Mouse (Mus musculus) C2C12 (cell line): ENCODE measurements around the gene Ncam1. TPM values are rescaled to one million over a fixed set of nuclear protein-coding genes. Genes with fewer than 3 reads are reported as not detected.

Experiments used
- H3K27me3 ChIP-seq: one replicate; pipeline ENCODE4 v1.6.1; 2011; ENCODE audit not compliant: control insufficient read depth, insufficient read depth, insufficient read length
- H3K36me3 ChIP-seq: one replicate; pipeline ENCODE4 v1.6.1; 2011; ENCODE audit not compliant: control insufficient read depth, insufficient read depth
- H3K4me3 ChIP-seq: one replicate; pipeline ENCODE4 v1.5.1; 2011; ENCODE audit warnings: mild to moderate bottlenecking, control low read depth; ENCODE audit not compliant: poor library complexity, insufficient read depth, severe bottlenecking
- H3K79me2 ChIP-seq: one replicate; pipeline ENCODE4 v1.6.1; 2011; ENCODE audit not compliant: control insufficient read depth, insufficient read depth
- H3K79me3 ChIP-seq: one replicate; pipeline ENCODE4 v1.6.1; 2011; ENCODE audit warnings: low read depth, control low read depth
- H3ac ChIP-seq: one replicate; pipeline ENCODE3; 2011; ENCODE audit warnings: low read depth; ENCODE audit not compliant: control insufficient read depth, insufficient read length
- CEBPB ChIP-seq: IDR thresholded peaks from one replicate; pipeline ENCODE4 v1.6.1; 2011; ENCODE audit warnings: low read depth, mild to moderate bottlenecking, control low read depth, moderate library complexity
- CTCF ChIP-seq: IDR thresholded peaks from one replicate; pipeline ENCODE4 v1.5.1; 2011; ENCODE audit not compliant: control insufficient read depth, insufficient read depth, insufficient read length
- FOSL1 ChIP-seq: IDR thresholded peaks from one replicate; pipeline ENCODE4 v1.8.0; 2011; ENCODE audit warnings: mild to moderate bottlenecking, low read length; ENCODE audit not compliant: poor library complexity, insufficient read depth, severe bottlenecking
- MAX ChIP-seq: IDR thresholded peaks from one replicate; pipeline ENCODE4 v1.6.1; 2011; ENCODE audit warnings: mild to moderate bottlenecking, control low read depth
- MYOD1 ChIP-seq: IDR thresholded peaks from one replicate; pipeline ENCODE4 v1.6.1; 2011; ENCODE audit warnings: low read depth; ENCODE audit not compliant: control insufficient read depth, insufficient read length
- MYOG ChIP-seq: IDR thresholded peaks from one replicate; pipeline ENCODE4 v1.6.1; 2011; ENCODE audit not compliant: control insufficient read depth, insufficient read length; ENCODE audit errors: extremely low read depth
- USF1 ChIP-seq: IDR thresholded peaks from one replicate; pipeline ENCODE4 v1.6.1; 2011; ENCODE audit warnings: low read depth, mild to moderate bottlenecking, control low read depth, moderate library complexity
- polyA plus RNA-seq: library from polyadenylated mRNA; unstranded; fragments of >200 nt; fragmentation: generic; extraction: Trizol; gene quantifications from one replicate; pipeline ENCODE4 v1.2.1, GENCODE M21; 2012; ENCODE audit warnings: missing spikeins

The Ncam1 gene
- polyA plus RNA-seq, 1 experiment, result 41.5 TPM

DNA sequence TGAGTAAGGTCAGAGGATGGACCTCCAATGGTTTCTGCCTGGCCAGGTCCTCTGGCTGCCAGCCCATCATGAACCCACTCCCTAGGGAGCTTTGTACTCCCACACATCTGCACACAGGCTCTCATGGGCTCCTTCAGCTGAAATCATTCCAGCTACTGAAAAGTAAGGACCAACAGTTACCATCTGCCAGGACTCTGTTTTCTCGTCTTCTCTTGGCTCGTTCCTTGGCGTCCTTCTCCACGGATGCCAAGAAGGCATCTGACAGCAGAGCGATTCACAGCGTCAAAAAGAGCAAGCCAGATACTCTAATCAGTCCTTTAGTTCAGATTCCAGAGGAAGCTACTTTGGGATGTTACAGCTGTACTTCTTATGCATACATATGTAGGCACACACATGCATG is 327.8 kb downstream of the Ncam1 start:
- Histone ChIP-seq H3K4me3 (no peak overlapping the region), H3K79me2 (no peaks in the 10 kb centered on the region), H3K36me3 (no peaks in the 10 kb centered on the region), H3K27me3 (no peaks in the 10 kb centered on the region), H3ac (no peak overlapping the region), H3K79me3 (no peaks in the 10 kb centered on the region)
- no peak for TF ChIP-seq MYOD1
- no peak for TF ChIP-seq MYOG
- TF ChIP-seq CTCF, result no peak
- no peak for TF ChIP-seq CEBPB
- no peak for TF ChIP-seq MAX
- no peak for TF ChIP-seq FOSL1
- no peak for TF ChIP-seq USF1

DNA sequence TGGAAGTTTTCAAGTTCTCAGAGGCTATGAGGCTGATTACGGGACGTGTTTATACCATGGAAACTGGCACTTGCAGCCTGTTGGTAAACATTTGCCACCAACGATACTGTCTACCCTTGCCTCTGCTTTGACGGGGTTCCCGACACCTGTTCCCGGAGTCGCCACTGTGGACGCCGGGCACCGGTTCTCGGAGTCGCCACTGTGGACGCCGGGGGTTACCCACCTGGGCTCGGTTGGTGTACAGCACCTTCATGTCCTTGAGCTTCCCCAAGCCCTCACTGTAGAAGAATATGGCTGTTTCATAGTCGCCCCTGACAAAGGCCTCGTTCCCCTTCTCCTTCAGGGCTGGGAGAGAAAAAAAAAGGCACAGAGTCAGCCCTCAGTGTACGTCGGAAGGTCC is 328.7 kb downstream of the Ncam1 start:
- Histone ChIP-seq H3K79me2 (no peaks in the 10 kb centered on the region), H3K4me3 (no peak overlapping the region), H3K36me3 (no peaks in the 10 kb centered on the region), H3K27me3 (no peaks in the 10 kb centered on the region), H3ac (no peak overlapping the region), H3K79me3 (no peaks in the 10 kb centered on the region)
- TF ChIP-seq MYOG (no peak), CTCF (no peak), USF1 (no peak), FOSL1 (no peak), CEBPB (no peak), MYOD1 (no peak), MAX (no peak)

DNA sequence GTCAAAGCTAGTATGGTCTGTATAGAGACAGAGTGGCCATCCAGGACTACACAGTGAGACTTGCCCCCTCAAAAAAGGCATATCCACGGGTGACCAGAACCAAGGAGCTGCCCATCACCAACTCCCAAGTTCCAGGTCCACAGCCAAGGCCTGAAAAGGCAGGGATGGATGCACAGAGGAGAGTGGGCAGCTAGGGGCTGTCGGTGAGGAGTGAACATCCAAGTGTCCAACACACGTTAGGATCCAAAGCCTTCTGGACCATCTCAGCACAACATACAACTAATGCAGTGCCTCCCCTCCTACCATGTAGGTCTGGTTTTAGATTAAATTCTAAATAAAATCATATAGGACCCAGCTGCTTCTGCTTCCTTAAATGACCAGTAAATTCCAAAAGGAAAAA is 342.6 kb downstream of the Ncam1 start:
- Histone ChIP-seq H3K4me3 (no peak overlapping the region), H3K79me2 (no peaks in the 10 kb centered on the region), H3K79me3 (no peaks in the 10 kb centered on the region), H3ac (no peak overlapping the region), H3K27me3 (no peaks in the 10 kb centered on the region), H3K36me3 (no peaks in the 10 kb centered on the region)
- TF ChIP-seq MAX (no peak), USF1 (no peak), CTCF (no peak), CEBPB (no peak)

DNA sequence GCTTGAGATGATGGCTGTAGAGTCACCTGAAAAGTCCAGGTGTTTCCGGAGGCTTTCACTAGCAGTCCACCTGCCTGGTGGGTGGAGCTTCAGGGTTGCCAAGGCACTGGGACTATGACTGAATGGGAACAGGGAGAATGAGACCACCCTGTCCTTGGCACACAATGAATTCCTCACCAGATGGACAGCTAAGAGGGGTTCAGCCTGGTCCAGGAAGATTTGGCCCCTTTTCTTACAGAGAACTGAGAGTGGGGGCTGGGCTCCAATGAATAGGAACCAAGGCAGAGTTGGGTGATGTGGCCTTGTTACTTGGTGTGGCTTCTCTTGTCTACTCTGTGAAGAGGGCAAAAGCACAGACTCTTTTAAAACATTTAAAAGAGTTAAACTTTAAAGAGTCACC is 346.3 kb downstream of the Ncam1 start:
- Histone ChIP-seq H3K27me3 (no peaks in the 10 kb centered on the region), H3K79me3 (no peaks in the 10 kb centered on the region), H3K4me3 (no peak overlapping the region), H3K36me3 (no peaks in the 10 kb centered on the region), H3K79me2 (no peaks in the 10 kb centered on the region), H3ac (no peak overlapping the region)
- TF ChIP-seq MAX (no peak), FOSL1 (no peak), MYOD1 (no peak), CEBPB (no peak)
